Mouse (Mus musculus): ENCODE data around the gene Rtn4rl2. TPM values are rescaled to one million over a fixed set of nuclear protein-coding genes. Genes with fewer than 3 reads are reported as not detected.
A peak's percentile ranks its signal among the peaks of the same experiment; 100 is the strongest.

The Rtn4rl2 gene
- total RNA-seq, 2 experiments from 2014 or later = 1.8 to 4.0 TPM

- intact Hi-C loops (cut with DNase I) = loop anchor here (1.0 kb wide), 1 partner anchor 24 kb away; no protein-coding TSS in a partner anchor
These were observed 30.8 kb downstream of the Rtn4rl2 start for GRCm38 (mm10) chr2:84855732-84856131.

GRCm38 (mm10) chr2:84851130-84852040 is 35.1 kb downstream of the Rtn4rl2 start:
- peak; percentile 67 for DNase-seq (ENCODE audit: low spot score)
- intact Hi-C loops (cut with DNase I) = no loop called here

More at GRCm38 (mm10) chr2:84855732-84856131, 30.8 kb downstream of the Rtn4rl2 start:
- DNase-seq (ENCODE audit: low spot score) = no peak

DNA sequence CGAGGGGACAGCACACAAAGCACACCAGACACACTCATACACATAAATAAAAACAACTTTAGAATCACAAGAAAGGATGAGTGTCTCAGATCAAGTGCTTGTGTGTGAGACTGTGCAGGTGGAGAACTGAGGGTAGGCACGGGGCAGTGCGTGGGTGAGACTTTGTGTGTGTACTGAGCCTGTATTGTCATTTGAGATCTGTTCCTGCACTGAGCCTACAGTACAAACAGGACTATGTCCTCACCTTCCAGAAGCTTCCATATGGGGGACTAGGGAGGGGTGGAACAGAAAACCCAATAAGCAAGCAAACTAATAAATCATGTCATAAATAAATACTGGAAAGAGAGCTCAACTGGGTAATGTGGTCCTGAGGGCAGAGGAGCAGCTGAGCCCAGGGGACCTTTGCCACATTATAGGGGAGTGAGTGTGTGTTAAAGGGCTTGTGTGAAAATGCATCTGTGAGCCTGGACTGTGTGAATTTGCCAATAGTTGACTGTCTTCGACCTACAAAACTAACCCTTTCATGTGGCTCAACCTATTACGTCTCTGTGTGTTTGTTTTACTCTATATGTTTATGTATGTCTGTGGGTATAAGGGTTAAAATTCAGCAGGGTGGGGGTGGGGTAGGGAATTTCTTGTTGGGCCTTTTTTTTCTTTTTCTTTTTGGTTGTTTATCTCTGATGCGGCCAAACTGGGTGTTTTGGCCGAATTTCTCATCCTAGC is 35.9 kb downstream of the Rtn4rl2 start:
- no peak for DNase-seq (ENCODE audit: low spot score)
- intact Hi-C loops (cut with DNase I) = no loop called here

DNA sequence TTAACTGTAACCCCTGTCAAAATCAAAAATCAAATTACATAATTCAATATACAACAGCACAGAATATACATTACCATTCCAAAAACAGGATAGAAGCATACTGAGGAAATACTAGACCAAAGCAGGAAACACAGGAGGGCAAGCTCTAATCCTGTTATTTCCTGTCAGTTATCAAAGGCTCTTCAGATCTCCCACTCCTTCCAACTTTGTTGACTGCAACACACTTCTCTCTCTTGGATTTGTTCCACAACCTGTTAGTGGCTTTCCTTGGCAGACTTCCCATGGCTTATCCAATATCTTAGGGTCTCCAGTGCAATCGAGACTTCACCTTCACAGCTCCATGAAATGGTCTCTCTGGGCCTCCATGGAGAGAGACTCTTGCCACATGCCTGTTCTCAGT is 41.3 kb downstream of the Rtn4rl2 start:
- intact Hi-C loops (cut with DNase I) = no loop called here
- no peak for DNase-seq (ENCODE audit: low spot score)

GRCm38 (mm10) chr2:84843654-84844053 is 42.9 kb downstream of the Rtn4rl2 start:
- no peak for DNase-seq (ENCODE audit: low spot score)
- intact Hi-C loops (cut with DNase I) = no loop called here

- no peak for DNase-seq (ENCODE audit: low spot score)
- intact Hi-C loops (cut with DNase I) = no loop called here
These were observed 44.6 kb downstream of the Rtn4rl2 start for GRCm38 (mm10) chr2:84841905-84842304.

- DNase-seq (ENCODE audit: low spot score) = no peak
These were observed 45.6 kb downstream of the Rtn4rl2 start for GRCm38 (mm10) chr2:84840748-84841563.

DNA sequence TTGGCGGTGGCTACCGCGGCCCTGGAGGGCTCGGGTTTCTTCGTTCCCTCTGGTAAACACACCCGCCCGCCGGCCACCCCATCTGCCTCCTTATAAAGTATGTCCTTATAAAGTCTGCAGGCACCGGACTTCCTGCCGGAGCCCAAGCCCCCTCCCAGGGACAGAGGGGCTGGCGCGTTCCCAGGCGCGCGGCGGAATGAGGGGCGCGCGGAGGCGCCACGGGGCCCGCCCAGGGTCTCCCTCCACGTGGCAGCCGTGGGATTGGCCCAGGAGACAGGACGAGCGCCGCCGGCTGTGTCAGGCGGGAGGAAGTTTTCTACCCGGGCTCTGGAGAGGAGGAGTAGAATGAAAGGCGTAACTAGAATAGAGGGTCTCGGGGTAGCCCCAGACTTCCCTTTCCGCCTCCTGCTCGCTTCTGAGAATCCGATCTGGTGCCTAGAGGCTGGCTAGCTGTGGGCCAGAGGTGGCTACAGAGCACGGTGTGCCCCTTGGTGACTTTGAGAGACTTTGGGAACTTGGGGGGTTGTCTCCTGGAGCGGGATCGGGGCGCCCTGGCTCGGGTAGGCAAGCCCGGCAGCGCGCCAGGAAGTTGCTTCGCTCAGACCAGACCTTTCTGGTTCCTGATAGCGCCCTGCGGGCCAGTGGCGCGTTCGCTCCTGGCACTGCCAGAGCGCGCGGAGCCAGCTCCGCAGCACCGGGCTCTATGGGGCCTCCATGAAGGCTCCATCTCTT is 46.3 kb downstream of the Rtn4rl2 start:
- intact Hi-C loops (cut with DNase I) = no loop called here
- peak; percentile 61 for DNase-seq (ENCODE audit: low spot score)

More at GRCm38 (mm10) chr2:84840748-84841563, 45.6 kb downstream of the Rtn4rl2 start:
- intact Hi-C loops (cut with DNase I) = no loop called here

GRCm38 (mm10) chr2:84838993-84839980 is 47.2 kb downstream of the Rtn4rl2 start:
- no peak for DNase-seq (ENCODE audit: low spot score)
- intact Hi-C loops (cut with DNase I) = no loop called here

GRCm38 (mm10) chr2:84838593-84838949 is 47.9 kb downstream of the Rtn4rl2 start, which contains the start of gene Slc43a1:
TSS of gene Slc43a1 (plus strand) at chr2:84838850.
- no peak for DNase-seq (ENCODE audit: low spot score)
- intact Hi-C loops (cut with DNase I) = no loop called here

GRCm38 (mm10) chr2:84837817-84838592 is 48.5 kb downstream of the Rtn4rl2 start:
- intact Hi-C loops (cut with DNase I) = no loop called here

GRCm38 (mm10) chr2:84837107-84837506 is 49.4 kb downstream of the Rtn4rl2 start:
- DNase-seq (ENCODE audit: low spot score) = no peak
- intact Hi-C loops (cut with DNase I) = no loop called here

More at GRCm38 (mm10) chr2:84837817-84838592, 48.5 kb downstream of the Rtn4rl2 start:
- no peak for DNase-seq (ENCODE audit: low spot score)

GRCm38 (mm10) chr2:84831666-84832391 is 54.7 kb downstream of the Rtn4rl2 start:
- intact Hi-C loops (cut with DNase I) = loop anchor here (1.0 to 5.0 kb wide), 4 partner anchors 23 to 175 kb away; no protein-coding TSS in a partner anchor
- peak; percentile 67 for DNase-seq (ENCODE audit: low spot score)

GRCm38 (mm10) chr2:84827283-84827920 is 59.1 kb downstream of the Rtn4rl2 start:
- DNase-seq (ENCODE audit: low spot score) = no peak
- intact Hi-C loops (cut with DNase I) = no loop called here

GRCm38 (mm10) chr2:84826488-84827282 is 59.8 kb downstream of the Rtn4rl2 start, which contains the start of gene Timm10:
TSS of gene Timm10 (plus strand) at chr2:84826997.
- intact Hi-C loops (cut with DNase I) = no loop called here
- DNase-seq (ENCODE audit: low spot score) = peak; percentile 79
